Comparison of ENCODE assay signal across 10 mouse cellular contexts in the genomic region with DNA sequence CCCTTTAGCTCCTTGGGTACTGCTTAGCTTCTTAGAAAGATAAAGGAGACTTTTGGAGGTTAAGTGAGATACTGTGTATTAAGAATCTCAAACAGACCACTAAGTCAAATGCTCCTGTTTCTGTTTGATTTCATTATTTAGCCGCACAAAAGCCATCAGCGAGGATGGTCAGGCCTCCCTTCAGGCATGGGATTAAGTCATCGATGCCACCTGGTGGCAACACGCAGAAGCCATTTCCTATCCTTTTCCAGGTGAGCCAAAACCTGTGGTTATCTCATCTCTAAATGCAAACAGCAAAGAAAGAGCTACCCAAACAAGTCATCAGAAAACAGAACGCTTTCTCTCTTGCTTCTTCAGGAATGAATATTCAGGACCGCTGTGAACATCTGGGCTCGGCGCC.
DNase-seq lines count a peak whose midpoint lies in the region; ATAC-seq lines count a peak whose summit lies in the region.
"Had no signal": no experiment of that assay in that cellular context is flagged by ENCODE, and none has a peak within 500 bp of the region (broad histone marks: within the 10 kb centered on the region; RNA-seq: fewer than 3 reads in every experiment).

No protein-coding gene starts in this region.

- no peak overlapping the region for H3K4me2 ChIP-seq in hindbrain, embryonic 11.5 days (replicated peaks; ENCODE audit: low read depth, low read length)
- H3K4me2 ChIP-seq in hindbrain, embryonic 13.5 days, result no peak overlapping the region
- H3K4me2 ChIP-seq: forebrain, embryonic 12.5 days; lung, embryonic 15.5 days had no signal

- DNase-seq in hindbrain, embryonic 11.5 days (ENCODE audit: low spot score), result peak; percentile 5
- DNase-seq in right cerebral cortex, adult 18-20 months, result peak; percentile 27
- no peak for DNase-seq in right cerebral cortex, postnatal 4 days
- DNase-seq in layer of hippocampus, postnatal 36 days, result peak; percentile 2 to 4
- no peak for DNase-seq in adipocyte (ENCODE audit: low spot score)
- DNase-seq: spleen, adult 18-20 months had no signal

- whole genome bisulfite sequencing in hindbrain, embryonic 11.5 days, result 48% methylated on average over 8 of the region's 8 CpGs
- 46% methylated on average over 8 of the region's 8 CpGs for WGBS in hindbrain, embryonic 13.5 days

- H3K27me3 ChIP-seq in hindbrain, embryonic 11.5 days (ENCODE audit: control insufficient read depth, insufficient read depth, low read length), result no peaks in the 10 kb centered on the region
- no peaks in the 10 kb centered on the region for H3K27me3 ChIP-seq in hindbrain, embryonic 13.5 days
- H3K27me3 ChIP-seq: forebrain, embryonic 12.5 days; lung, embryonic 15.5 days had no signal

- no peak overlapping the region for H3K4me3 ChIP-seq in hindbrain, embryonic 11.5 days (ENCODE audit: low read depth, low read length)
- H3K4me3 ChIP-seq in hindbrain, embryonic 13.5 days, result no peak overlapping the region
- H3K4me3 ChIP-seq: forebrain, embryonic 12.5 days; lung, embryonic 15.5 days had no signal

- no peaks in the 10 kb centered on the region for H3K9me3 ChIP-seq in hindbrain, embryonic 11.5 days (ENCODE audit: control insufficient read depth, low read length)
- H3K9me3 ChIP-seq in hindbrain, embryonic 13.5 days, result no peaks in the 10 kb centered on the region
- H3K9me3 ChIP-seq: forebrain, embryonic 12.5 days; lung, embryonic 15.5 days had no signal

- ATAC-seq in hindbrain, embryonic 11.5 days (ENCODE audit: low FRiP score), result no peak
- ATAC-seq in hindbrain, embryonic 13.5 days (ENCODE audit: low FRiP score), result no peak
- ATAC-seq in CD4-positive, CD25-positive, alpha-beta regulatory T cell, adult 4 months, result no peak

- no peaks in the 10 kb centered on the region for H3K36me3 ChIP-seq in hindbrain, embryonic 11.5 days (ENCODE audit: control insufficient read depth, insufficient read depth, low read length)
- H3K36me3 ChIP-seq in hindbrain, embryonic 13.5 days, result no peaks in the 10 kb centered on the region
- H3K36me3 ChIP-seq: forebrain, embryonic 12.5 days; lung, embryonic 15.5 days had no signal

- H3K27ac ChIP-seq in hindbrain, embryonic 11.5 days (ENCODE audit: low read depth, low read length), result no peak overlapping the region
- no peak overlapping the region for H3K27ac ChIP-seq in hindbrain, embryonic 13.5 days
- H3K27ac ChIP-seq: forebrain, embryonic 12.5 days; lung, embryonic 15.5 days had no signal

- no peak overlapping the region for H3K9ac ChIP-seq in hindbrain, embryonic 11.5 days (ENCODE audit: low read depth, low read length)
- H3K9ac ChIP-seq in hindbrain, embryonic 13.5 days, result no peak overlapping the region
- H3K9ac ChIP-seq: forebrain, embryonic 12.5 days; lung, embryonic 15.5 days had no signal

- no peaks in the 10 kb centered on the region for H3K4me1 ChIP-seq in hindbrain, embryonic 11.5 days (replicated peaks; ENCODE audit: control insufficient read depth, insufficient read depth, low read length)
- no peaks in the 10 kb centered on the region for H3K4me1 ChIP-seq in hindbrain, embryonic 13.5 days (replicated peaks)
- H3K4me1 ChIP-seq: forebrain, embryonic 12.5 days; lung, embryonic 15.5 days had no signal

Comparison
In these comparisons a context has a peak if more than half of its experiments do, and no peak if none do; other contexts are left out.
1. DNase-seq: peak in hindbrain, embryonic 11.5 days (single experiment), right cerebral cortex, adult 18-20 months (single experiment) and layer of hippocampus, postnatal 36 days (2 of 2); none in right cerebral cortex, postnatal 4 days (single experiment) and adipocyte (single experiment).